14 mouse cellular contexts compared by ENCODE assay signal in genomic region chr6:90880404-90880803, GRCm38 (mm10).
DNase-seq lines count a peak whose midpoint lies in the region; ATAC-seq and TF ChIP-seq lines count a peak whose summit lies in the region.
"Had no signal": no experiment of that assay in that cellular context is flagged by ENCODE, and none has a peak within 500 bp of the region (broad histone marks: within the 10 kb centered on the region; RNA-seq: fewer than 3 reads in every experiment).

No protein-coding gene starts in this region.

- no peaks in the 10 kb centered on the region for H3K4me1 ChIP-seq in embryonic facial prominence, embryonic 14.5 days (ENCODE audit: control insufficient read depth, insufficient read depth, low read length)
- no peaks in the 10 kb centered on the region for H3K4me1 ChIP-seq in embryonic facial prominence, embryonic 10.5 days
- peaks cover 16% of the 10 kb centered on the region for H3K4me1 ChIP-seq in heart, postnatal 0 days (ENCODE audit: control insufficient read depth, insufficient read depth)
- peaks cover 16% of the 10 kb centered on the region for H3K4me1 ChIP-seq in heart, embryonic 11.5 days (ENCODE audit: control insufficient read depth, insufficient read depth, low read length)
- H3K4me1 ChIP-seq in lung, embryonic 14.5 days (ENCODE audit: insufficient read depth) = no peaks in the 10 kb centered on the region
- no peaks in the 10 kb centered on the region for H3K4me1 ChIP-seq in midbrain, postnatal 0 days (ENCODE audit: insufficient read depth, low read length)

- TF ChIP-seq EP300 in heart, postnatal 0 days (IDR thresholded peaks at IDR 0.05; ENCODE audit: low read depth) = no peak

- H3K4me2 ChIP-seq in embryonic facial prominence, embryonic 14.5 days (ENCODE audit: low read depth, low read length) = no peak overlapping the region
- no peak overlapping the region for H3K4me2 ChIP-seq in heart, postnatal 0 days (ENCODE audit: low read depth, low read length)
- H3K4me2 ChIP-seq in heart, embryonic 11.5 days = no peak overlapping the region
- no peak overlapping the region for H3K4me2 ChIP-seq in lung, embryonic 14.5 days
- H3K4me2 ChIP-seq in midbrain, postnatal 0 days (ENCODE audit: low read depth, low read length, poor library complexity, severe bottlenecking) = no peak overlapping the region

- H3K27ac ChIP-seq in embryonic facial prominence, embryonic 14.5 days (replicated peaks; ENCODE audit: low read depth, low read length) = no peak overlapping the region
- no peak overlapping the region for H3K27ac ChIP-seq in embryonic facial prominence, embryonic 10.5 days (replicated peaks)
- H3K27ac ChIP-seq in heart, postnatal 0 days (ENCODE audit: low read depth) = no peak overlapping the region
- no peak overlapping the region for H3K27ac ChIP-seq in heart, embryonic 11.5 days (ENCODE audit: low read depth, low read length)
- H3K27ac ChIP-seq in lung, embryonic 14.5 days (ENCODE audit: low read depth) = no peak overlapping the region
- H3K27ac ChIP-seq in midbrain, postnatal 0 days (ENCODE audit: low read depth, low read length) = no peak overlapping the region
- H3K27ac ChIP-seq: liver, embryonic 14.5 days had no signal

- no peaks in the 10 kb centered on the region for H3K27me3 ChIP-seq in embryonic facial prominence, embryonic 14.5 days (replicated peaks; ENCODE audit: control insufficient read depth, insufficient read depth, low read length)
- H3K27me3 ChIP-seq in embryonic facial prominence, embryonic 10.5 days (replicated peaks; ENCODE audit: low read depth, poor library complexity, severe bottlenecking) = no peaks in the 10 kb centered on the region
- no peaks in the 10 kb centered on the region for H3K27me3 ChIP-seq in heart, postnatal 0 days (ENCODE audit: control insufficient read depth, insufficient read depth, low read length)
- no peaks in the 10 kb centered on the region for H3K27me3 ChIP-seq in heart, embryonic 11.5 days (ENCODE audit: control insufficient read depth, insufficient read depth, low read length)
- no peaks in the 10 kb centered on the region for H3K27me3 ChIP-seq in lung, embryonic 14.5 days (ENCODE audit: insufficient read depth, low read length)
- H3K27me3 ChIP-seq in midbrain, postnatal 0 days (ENCODE audit: insufficient read depth, low read length) = no peaks in the 10 kb centered on the region

- ATAC-seq in embryonic facial prominence, embryonic 14.5 days (ENCODE audit: low read depth) = no peak
- peak; percentile 63; the same call in 1 of the 2 replicates for ATAC-seq in heart, postnatal 0 days (ENCODE audit: insufficient read depth, low read depth)
- no peak for ATAC-seq in heart, embryonic 11.5 days (replicated peaks; ENCODE audit: insufficient number of reproducible peaks, low FRiP score, low TSS enrichment)
- ATAC-seq in lung, embryonic 14.5 days (ENCODE audit: insufficient read depth) = no peak
- peak; percentile 77 for ATAC-seq in midbrain, postnatal 0 days (ENCODE audit: low FRiP score)
- ATAC-seq: activated CD4-positive, CD25-positive, alpha-beta regulatory T cell, adult 4 months had no signal

- H3K36me3 ChIP-seq in embryonic facial prominence, embryonic 14.5 days (ENCODE audit: control insufficient read depth, insufficient read depth, low read length) = no peaks in the 10 kb centered on the region
- H3K36me3 ChIP-seq in embryonic facial prominence, embryonic 10.5 days (replicated peaks) = no peaks in the 10 kb centered on the region
- no peaks in the 10 kb centered on the region for H3K36me3 ChIP-seq in heart, postnatal 0 days (replicated peaks; ENCODE audit: control insufficient read depth, insufficient read depth, low read length)
- H3K36me3 ChIP-seq in heart, embryonic 11.5 days (ENCODE audit: control insufficient read depth, insufficient read depth, low read length) = no peaks in the 10 kb centered on the region
- no peaks in the 10 kb centered on the region for H3K36me3 ChIP-seq in lung, embryonic 14.5 days (ENCODE audit: insufficient read depth)
- H3K36me3 ChIP-seq in midbrain, postnatal 0 days (ENCODE audit: insufficient read depth, low read length) = no peaks in the 10 kb centered on the region
- H3K36me3 ChIP-seq: G1E had no signal

- H3K9ac ChIP-seq in embryonic facial prominence, embryonic 14.5 days (ENCODE audit: low read depth, low read length) = no peak overlapping the region
- H3K9ac ChIP-seq in heart, postnatal 0 days (replicated peaks; ENCODE audit: low read depth, low read length) = no peak overlapping the region
- H3K9ac ChIP-seq in heart, embryonic 11.5 days (ENCODE audit: low read depth, low read length) = no peak overlapping the region
- H3K9ac ChIP-seq in lung, embryonic 14.5 days = no peak overlapping the region
- no peak overlapping the region for H3K9ac ChIP-seq in midbrain, postnatal 0 days (replicated peaks; ENCODE audit: low read length, poor library complexity, severe bottlenecking)
- H3K9ac ChIP-seq: liver, embryonic 14.5 days had no signal

- DNase-seq in embryonic facial prominence, embryonic 14.5 days (ENCODE audit: low spot score) = peak; percentile 23
- no peak for DNase-seq in embryonic facial prominence, embryonic 10.5 days (ENCODE audit: low spot score)
- DNase-seq in heart, postnatal 0 days (ENCODE audit: low spot score) = no peak
- DNase-seq in lung, embryonic 14.5 days = peak; percentile 8
- no peak for DNase-seq in lung, postnatal 10 days
- peak; percentile 66 for DNase-seq in midbrain, postnatal 0 days (ENCODE audit: low spot score)
- DNase-seq in lung, adult 18-20 months = no peak
- DNase-seq: cerebellum, postnatal 36 days; kidney, adult 11 months; thymus, postnatal 14 days had no signal

- WGBS in embryonic facial prominence, embryonic 14.5 days = 32% methylated on average over 3 of the region's 3 CpGs
- 59% methylated on average over 3 of the region's 3 CpGs for WGBS in embryonic facial prominence, embryonic 10.5 days
- WGBS in heart, postnatal 0 days = 36% methylated on average over 3 of the region's 3 CpGs
- 41% methylated on average over 3 of the region's 3 CpGs for WGBS in heart, embryonic 11.5 days (ENCODE audit: insufficient replicate concordance)
- 29% methylated on average over 3 of the region's 3 CpGs for WGBS in lung, embryonic 14.5 days
- WGBS in midbrain, postnatal 0 days = 19% methylated on average over 3 of the region's 3 CpGs

- peak; percentile 42 for TF ChIP-seq CTCF in heart, postnatal 0 days (IDR thresholded peaks at IDR 0.05; ENCODE audit: low read depth)
- no peak for TF ChIP-seq CTCF in lung, embryonic 14.5 days (IDR thresholded peaks at IDR 0.05; ENCODE audit: low read depth)
- peak; percentile 64 for TF ChIP-seq CTCF in midbrain, postnatal 0 days (IDR thresholded peaks at IDR 0.05)

- H3K9me3 ChIP-seq in embryonic facial prominence, embryonic 14.5 days (ENCODE audit: control insufficient read depth, low read length) = no peaks in the 10 kb centered on the region
- H3K9me3 ChIP-seq in embryonic facial prominence, embryonic 10.5 days = no peaks in the 10 kb centered on the region
- H3K9me3 ChIP-seq in heart, postnatal 0 days (replicated peaks; ENCODE audit: control insufficient read depth, low read length) = no peaks in the 10 kb centered on the region
- no peaks in the 10 kb centered on the region for H3K9me3 ChIP-seq in heart, embryonic 11.5 days (replicated peaks; ENCODE audit: control insufficient read depth, low read length)
- no peaks in the 10 kb centered on the region for H3K9me3 ChIP-seq in lung, embryonic 14.5 days (ENCODE audit: low read depth, low read length)
- no peaks in the 10 kb centered on the region for H3K9me3 ChIP-seq in midbrain, postnatal 0 days (ENCODE audit: low read length)
- H3K9me3 ChIP-seq: G1E had no signal

- no peak overlapping the region for H3K4me3 ChIP-seq in embryonic facial prominence, embryonic 14.5 days (ENCODE audit: low read depth, low read length)
- H3K4me3 ChIP-seq in embryonic facial prominence, embryonic 10.5 days = no peak overlapping the region
- no peak overlapping the region for H3K4me3 ChIP-seq in heart, postnatal 0 days (ENCODE audit: low read depth, low read length)
- no peak overlapping the region for H3K4me3 ChIP-seq in heart, embryonic 11.5 days (ENCODE audit: low read depth, low read length)
- H3K4me3 ChIP-seq in lung, embryonic 14.5 days (ENCODE audit: low read depth, low read length) = no peak overlapping the region
- H3K4me3 ChIP-seq in midbrain, postnatal 0 days (ENCODE audit: low read depth, low read length) = no peak overlapping the region

Comparison
In these comparisons a context has a peak if more than half of its experiments do, and no peak if none do; other contexts are left out.
1. ATAC-seq: peak in heart, postnatal 0 days (single experiment) and midbrain, postnatal 0 days (single experiment); none in embryonic facial prominence, embryonic 14.5 days (single experiment), heart, embryonic 11.5 days (single experiment) and lung, embryonic 14.5 days (single experiment).
2. DNase-seq: peak in embryonic facial prominence, embryonic 14.5 days (single experiment), lung, embryonic 14.5 days (single experiment) and midbrain, postnatal 0 days (single experiment); none in embryonic facial prominence, embryonic 10.5 days (single experiment), heart, postnatal 0 days (single experiment), lung, postnatal 10 days (single experiment) and lung, adult 18-20 months (0 of 2).